Mouse (Mus musculus): ENCODE data around the gene Rbms1.
"Not testable (repeated sequence)": the region's sequence is repeated elsewhere in the genome, so short reads cannot be mapped to it uniquely, and the experiment has no call there.

Rbms1 gene

GRCm38 (mm10) chr2:60844259-60844658 is 118.7 kb downstream of the Rbms1 start:
- DNase-seq, result no peak

- no peak for DNase-seq
Observed at GRCm38 (mm10) chr2:60843633-60844032, 119.4 kb downstream of the Rbms1 start.

GRCm38 (mm10) chr2:60842976-60843375 is 120.0 kb downstream of the Rbms1 start:
- no peak for DNase-seq

- no peak for DNase-seq
Observed at GRCm38 (mm10) chr2:60840922-60841321, 122.1 kb downstream of the Rbms1 start.

GRCm38 (mm10) chr2:60839498-60839897 is 123.5 kb downstream of the Rbms1 start:
- DNase-seq, result no peak

- no peak for DNase-seq
Observed at GRCm38 (mm10) chr2:60838856-60839255, 124.1 kb downstream of the Rbms1 start.

- DNase-seq, result no peak
Observed at GRCm38 (mm10) chr2:60837616-60838015, 125.4 kb downstream of the Rbms1 start.

- no peak for DNase-seq
Observed at GRCm38 (mm10) chr2:60836237-60836636, 126.8 kb downstream of the Rbms1 start.

- no peak for DNase-seq
Observed at GRCm38 (mm10) chr2:60834293-60834692, 128.7 kb downstream of the Rbms1 start.

GRCm38 (mm10) chr2:60832254-60832653 is 130.7 kb downstream of the Rbms1 start:
- no peak for DNase-seq

GRCm38 (mm10) chr2:60830464-60830863 is 132.5 kb downstream of the Rbms1 start:
- not testable (repeated sequence) for DNase-seq

- DNase-seq, result no peak
Observed at GRCm38 (mm10) chr2:60828908-60829462, 134.0 kb downstream of the Rbms1 start.

GRCm38 (mm10) chr2:60827152-60827428 is 135.9 kb downstream of the Rbms1 start:
- no peak for DNase-seq

GRCm38 (mm10) chr2:60826406-60827151 is 136.4 kb downstream of the Rbms1 start:
- no peak for DNase-seq

- DNase-seq, result no peak
Observed at GRCm38 (mm10) chr2:60825690-60826089, 137.3 kb downstream of the Rbms1 start.

- DNase-seq, result no peak
Observed at GRCm38 (mm10) chr2:60821635-60822034, 141.4 kb downstream of the Rbms1 start.

GRCm38 (mm10) chr2:60818632-60819031 is 144.4 kb downstream of the Rbms1 start:
- DNase-seq, result no peak

- no peak for DNase-seq
Observed at GRCm38 (mm10) chr2:60816307-60816706, 146.7 kb downstream of the Rbms1 start.

GRCm38 (mm10) chr2:60814788-60815187 is 148.2 kb downstream of the Rbms1 start:
- no peak for DNase-seq

- peak in 1 of 2 experiments; percentile 16 for DNase-seq
Observed at GRCm38 (mm10) chr2:60812949-60813348, 150.0 kb downstream of the Rbms1 start.

GRCm38 (mm10) chr2:60810617-60811016 is 152.4 kb downstream of the Rbms1 start:
- no peak for DNase-seq

- DNase-seq, result no peak
Observed at GRCm38 (mm10) chr2:60809441-60809921, 153.5 kb downstream of the Rbms1 start.

GRCm38 (mm10) chr2:60808822-60809221 is 154.2 kb downstream of the Rbms1 start:
- DNase-seq, result no peak

- no peak for DNase-seq
Observed at GRCm38 (mm10) chr2:60807341-60808195, 155.4 kb downstream of the Rbms1 start.

Measured in cerebellum, postnatal 36 days (tissue).